Mouse (Mus musculus): Measurements from ENCODE around the gene Dek.

Dek gene

DNA sequence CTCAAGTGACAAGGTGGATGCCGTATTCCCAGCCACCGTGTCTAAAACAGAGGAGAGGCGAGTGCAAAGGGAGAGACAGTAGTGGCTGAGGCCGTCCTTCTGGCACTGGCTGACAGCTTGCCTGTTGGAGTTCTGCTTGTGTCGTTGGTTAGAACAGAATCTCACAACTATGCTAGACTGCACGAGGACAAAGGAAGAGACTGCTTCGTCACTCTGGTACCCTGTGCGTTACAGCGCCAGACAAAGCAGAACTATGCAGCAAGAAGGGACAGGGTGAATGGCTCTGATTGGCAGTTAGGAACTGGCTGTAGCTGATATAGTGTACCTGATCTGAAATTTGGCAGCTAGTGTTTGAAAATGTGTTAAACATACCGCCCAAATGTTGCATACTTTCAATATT is 52.0 kb downstream of the Dek start:
- DNase-seq (ENCODE audit: low spot score), result no peak

GRCm38 (mm10) chr13:47050009-47050408 is 56.0 kb downstream of the Dek start:
- no peak for DNase-seq (ENCODE audit: low spot score)

DNA sequence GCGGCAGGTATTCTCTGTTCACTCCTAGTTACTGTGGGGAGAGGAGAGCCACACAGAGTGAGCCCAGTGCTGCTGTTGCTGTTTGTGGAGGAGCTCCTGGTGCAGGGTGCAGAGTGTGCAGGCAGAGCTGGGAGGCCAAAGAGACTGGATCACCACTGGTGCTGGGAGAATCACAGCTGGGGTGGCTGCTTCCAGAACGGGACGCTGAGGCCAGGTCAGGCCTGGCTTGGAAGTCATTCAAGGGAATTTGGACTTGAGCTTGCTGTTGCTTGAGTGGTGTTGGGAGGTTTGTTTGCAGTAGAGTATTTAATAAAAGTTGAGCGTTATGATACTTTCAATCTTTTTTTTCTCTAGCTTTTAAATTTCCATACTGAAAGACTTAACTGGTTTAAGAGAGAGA is 58.0 kb downstream of the Dek start:
- peak; percentile 5 for DNase-seq (ENCODE audit: low spot score)

DNA sequence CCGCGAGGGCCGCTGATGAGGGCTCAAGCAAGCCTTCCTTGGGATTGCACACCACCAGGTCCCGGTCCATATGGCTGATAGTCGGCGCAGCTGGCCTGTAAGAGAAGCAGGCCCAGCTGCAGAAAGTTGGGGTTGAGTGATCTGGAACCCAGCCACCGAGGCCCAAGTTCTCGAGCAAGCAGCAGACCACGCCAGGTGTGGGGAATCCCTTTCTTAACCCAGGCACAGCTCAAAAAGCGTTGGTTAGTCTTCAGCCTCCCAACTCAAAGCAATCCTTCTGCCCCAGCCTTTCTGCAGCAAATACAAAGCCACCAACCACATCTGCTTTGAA is 61.4 kb downstream of the Dek start, which contains the start of gene Tpmt:
Tpmt (minus strand) TSS at position 121 of the 331 bp plus-strand sequence.
- DNase-seq (ENCODE audit: low spot score), result no peak

DNA sequence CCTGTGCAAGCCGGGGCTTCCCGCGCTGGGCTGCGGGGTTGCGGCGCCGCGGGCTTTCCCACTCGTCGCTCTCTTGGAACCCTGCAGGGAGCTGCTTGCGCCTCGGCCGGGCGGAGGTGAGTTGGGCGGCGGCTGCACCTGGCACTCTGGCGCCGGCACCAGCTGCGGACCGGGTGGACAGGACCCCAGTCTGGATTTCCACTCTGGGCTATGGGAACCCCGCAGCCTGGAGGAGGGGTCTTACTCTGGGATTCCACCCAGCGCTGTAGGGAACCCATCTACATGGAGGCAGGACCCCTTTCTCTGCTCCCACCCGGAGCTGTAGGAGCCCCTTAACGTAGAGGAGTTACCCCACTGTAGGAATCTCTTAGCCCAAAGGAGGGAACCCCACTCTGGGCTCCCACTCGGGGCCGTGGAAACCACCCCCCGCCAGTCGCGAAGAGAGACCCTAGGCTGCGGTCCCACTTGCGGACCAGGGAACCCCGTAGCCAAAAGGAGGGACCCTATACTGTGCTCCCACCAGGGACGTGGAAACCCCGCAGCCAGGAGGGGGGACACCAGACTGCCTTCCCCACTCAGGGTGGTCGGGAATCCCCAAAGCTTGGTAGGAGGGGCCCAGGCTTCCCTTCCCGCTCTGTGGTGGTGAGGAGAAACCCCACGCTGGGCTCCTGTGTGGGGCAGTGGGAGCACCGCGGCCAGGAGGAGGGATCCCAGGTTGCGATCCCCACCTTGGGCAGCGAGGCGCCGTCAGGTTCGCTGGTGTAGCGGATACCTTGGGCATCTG is 62.0 kb downstream of the Dek start:
- no peak for DNase-seq (ENCODE audit: low spot score)

GRCm38 (mm10) chr13:47043030-47043680 is 62.8 kb downstream of the Dek start, which contains the start of gene Kdm1b:
TSS of gene Kdm1b (plus strand) at chr13:47043499.
- peak; percentile 97 for DNase-seq (ENCODE audit: low spot score)

DNA sequence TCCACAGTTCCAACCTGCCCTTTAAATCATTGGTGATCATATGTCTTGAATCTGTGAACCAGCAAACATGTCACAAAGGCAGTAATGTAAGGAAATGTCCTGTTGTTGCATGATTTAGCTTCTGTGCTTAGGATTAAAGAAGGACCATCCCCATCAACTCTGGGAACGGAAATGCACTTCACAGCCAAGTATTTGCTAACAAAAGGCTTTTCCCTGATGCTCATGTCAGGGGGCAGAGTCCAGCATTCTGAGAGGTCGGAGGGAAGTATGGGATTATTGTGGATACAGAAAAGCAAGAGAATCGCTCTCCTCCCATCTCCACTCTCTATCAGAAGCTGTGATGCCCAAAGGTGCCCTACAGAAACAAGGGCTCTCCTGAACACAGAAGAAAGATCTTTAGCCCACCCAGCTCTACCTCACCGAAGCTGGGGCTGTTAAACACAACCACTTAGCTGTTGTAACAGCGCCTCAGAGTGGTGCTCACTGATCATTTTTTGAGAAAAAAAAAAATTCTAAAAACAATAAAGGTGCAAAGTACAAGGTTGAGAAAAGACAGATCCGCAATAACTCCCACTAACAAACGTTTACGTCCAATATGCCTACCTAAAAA is 63.9 kb downstream of the Dek start:
- DNase-seq (ENCODE audit: low spot score), result no peak

GRCm38 (mm10) chr13:47040061-47040460 is 65.9 kb downstream of the Dek start:
- DNase-seq (ENCODE audit: low spot score), result no peak

DNA sequence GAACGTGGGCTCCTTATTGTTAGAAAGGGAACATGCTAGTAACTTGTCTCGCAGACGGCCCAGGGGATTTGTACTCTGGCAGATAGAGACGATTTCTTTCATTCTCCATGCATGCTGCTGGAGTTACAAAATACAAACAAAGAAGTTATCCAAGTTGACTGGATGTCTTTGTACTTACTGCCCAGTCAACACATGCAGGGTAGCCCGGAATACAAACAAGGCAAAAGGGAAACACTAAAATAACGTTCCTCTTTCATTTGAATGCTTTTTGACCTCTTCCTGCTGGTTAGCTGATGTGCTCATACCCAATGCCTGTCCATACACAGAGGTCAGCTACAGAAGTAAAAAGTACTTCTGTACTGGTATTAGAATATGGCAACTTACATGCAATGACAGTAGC is 68.1 kb downstream of the Dek start:
- no peak for DNase-seq (ENCODE audit: low spot score)

All from lung, postnatal 25 days (tissue).